Mouse (Mus musculus) kidney, embryonic 14.5 days (tissue): ENCODE results near the gene Rab3il1. TPM values are rescaled to one million over a fixed set of nuclear protein-coding genes. Genes with fewer than 3 reads are reported as not detected.

ENCODE experiments used
- ATAC-seq: fragments of 200-750 bp; cut with Nextera tagmentation; 2 replicates; pipeline ENCODE4 v1.8.0; 2017; ENCODE audit warnings: moderate number of reproducible peaks, mild to moderate bottlenecking, moderate TSS enrichment, moderate library complexity; ENCODE audit not compliant: low FRiP score, low TSS enrichment
- H3K27ac ChIP-seq: fragments of 300-500 bp; sonication (generic); 2 replicates; pipeline ENCODE4 v1.5.1; 2014; ENCODE audit warnings: low read depth, mild to moderate bottlenecking, low read length, moderate library complexity, mixed read lengths
- H3K27me3 ChIP-seq: fragments of 300-500 bp; sonication (generic); 2 replicates; pipeline ENCODE4 v1.6.1; 2014; ENCODE audit warnings: mild to moderate bottlenecking, low read length; ENCODE audit not compliant: control insufficient read depth, insufficient read depth
- H3K36me3 ChIP-seq: fragments of 300-500 bp; sonication (generic); 2 replicates; pipeline ENCODE4 v1.6.1; 2014; ENCODE audit warnings: low read length, mixed read lengths; ENCODE audit not compliant: control insufficient read depth, insufficient read depth
- H3K4me1 ChIP-seq: fragments of 300-500 bp; sonication (generic); 2 replicates; pipeline ENCODE4 v1.6.1; 2014; ENCODE audit warnings: low read length, mixed read lengths; ENCODE audit not compliant: control insufficient read depth, insufficient read depth
- H3K4me2 ChIP-seq: fragments of 300-500 bp; sonication (generic); replicated peaks from 2 replicates; pipeline ENCODE4 v1.6.1; 2014; ENCODE audit warnings: low read depth, mild to moderate bottlenecking, low read length
- H3K4me3 ChIP-seq: fragments of 300-500 bp; sonication (generic); 2 replicates; pipeline ENCODE4 v1.5.1; 2014; ENCODE audit warnings: mild to moderate bottlenecking, low read length
- H3K9ac ChIP-seq: fragments of 300-500 bp; sonication (generic); 2 replicates; pipeline ENCODE4 v1.6.1; 2014; ENCODE audit warnings: low read depth, mild to moderate bottlenecking, low read length, moderate library complexity
- H3K9me3 ChIP-seq: fragments of 300-500 bp; sonication (generic); 2 replicates; pipeline ENCODE4 v1.6.1; 2016; ENCODE audit warnings: low read length; ENCODE audit not compliant: control insufficient read depth
- WGBS: fragments of 180-500 bp; shearing (Covaris S2); extraction: QIAGEN DNeasy Blood & Tissue Kit; methylation state at CpG from one replicate; pipeline ENCODE4 v1.1.7; 2014; 5-methylcytosine and 5-hydroxymethylcytosine counted together
- polyA plus RNA-seq: library from polyadenylated mRNA; unstranded; fragments of >200 nt; fragmentation: Nextera tagmentation; extraction: Ambion mirVana; gene quantifications from 2 replicates; pipeline ENCODE4 v1.2.1, GENCODE M21; 2014

The Rab3il1 gene
- polyA plus RNA-seq, 1 experiment from 2014 or later = 20.3 TPM

DNA sequence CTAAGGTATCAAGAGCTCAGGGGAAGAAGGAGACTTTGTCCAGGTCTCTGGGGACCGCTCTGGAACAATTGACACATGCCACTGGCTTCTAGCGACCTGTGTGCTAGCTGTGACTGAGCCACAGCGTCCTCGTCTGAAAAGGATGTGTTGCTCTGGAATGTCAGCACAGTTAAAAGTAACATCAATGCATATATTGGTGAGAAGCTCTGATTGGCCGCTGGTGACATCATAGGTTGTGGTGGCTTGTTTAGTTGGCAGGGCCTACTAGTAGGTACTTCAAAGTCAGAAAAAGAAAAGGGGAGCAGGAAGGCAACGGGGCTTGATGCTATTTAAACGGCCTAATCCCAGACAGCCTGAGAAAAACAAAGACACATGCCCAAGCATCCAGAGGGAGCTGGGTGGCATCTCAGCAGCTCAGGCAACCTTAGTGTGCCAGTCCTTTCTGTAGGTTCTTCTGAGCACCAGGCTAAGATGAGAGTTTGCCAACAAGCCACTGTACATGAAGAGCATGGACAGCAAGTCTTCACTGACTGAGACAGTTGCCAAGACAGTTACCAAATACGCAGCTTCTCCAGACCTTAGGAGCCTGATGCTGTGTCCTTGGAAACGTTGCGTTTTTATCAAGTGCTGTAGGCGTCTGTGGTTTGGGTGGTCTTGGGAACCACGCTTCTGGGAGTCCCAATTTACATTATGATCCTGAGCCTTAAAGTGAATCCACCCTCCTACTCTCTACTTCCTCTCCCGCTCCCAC is 2.6 kb upstream of the Rab3il1 start:
- Histone ChIP-seq H3K9ac (no peak overlapping the region), H3K4me3 (no peak overlapping the region), H3K27ac (no peak overlapping the region), H3K9me3 (no peaks in the 10 kb centered on the region; the same call in 1 of the 2 replicates), H3K4me2 (no peak overlapping the region), H3K27me3 (no peaks in the 10 kb centered on the region), H3K36me3 (no peaks in the 10 kb centered on the region), H3K4me1 (no peaks in the 10 kb centered on the region)
- no peak for ATAC-seq
- 68% methylated on average over 13 of the region's 13 CpGs for WGBS

DNA sequence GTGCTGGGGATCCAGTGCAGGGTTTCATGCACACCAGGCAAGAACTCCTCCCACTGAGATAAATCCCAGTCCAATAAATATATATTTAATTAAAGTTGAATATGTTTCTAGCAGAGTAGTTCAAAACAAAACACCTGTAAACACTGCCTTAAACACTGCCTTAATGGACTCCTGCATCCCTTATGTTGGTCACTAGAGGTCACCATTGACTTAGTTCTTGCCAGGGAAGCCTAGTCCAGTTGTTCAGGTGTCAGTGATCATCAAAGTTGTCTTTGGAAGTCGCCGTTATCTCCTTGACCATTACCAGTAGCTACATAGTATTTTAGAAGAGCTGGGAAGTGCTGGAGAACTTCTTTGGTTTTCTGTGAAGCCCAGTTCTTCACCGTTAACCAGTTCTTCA is 1.1 kb upstream of the Rab3il1 start:
- no peak overlapping the region for H3K9ac ChIP-seq
- no peaks in the 10 kb centered on the region for H3K36me3 ChIP-seq
- no peak overlapping the region for H3K27ac ChIP-seq
- WGBS = 25% methylated on average over 3 of the region's 3 CpGs
- H3K27me3 ChIP-seq = no peaks in the 10 kb centered on the region
- no peaks in the 10 kb centered on the region for H3K4me1 ChIP-seq
- H3K4me3 ChIP-seq = no peak overlapping the region
- H3K4me2 ChIP-seq = no peak overlapping the region
- peak; percentile 49; the same call in 1 of the 2 replicates for ATAC-seq
- H3K9me3 ChIP-seq = no peaks in the 10 kb centered on the region; the same call in 1 of the 2 replicates

DNA sequence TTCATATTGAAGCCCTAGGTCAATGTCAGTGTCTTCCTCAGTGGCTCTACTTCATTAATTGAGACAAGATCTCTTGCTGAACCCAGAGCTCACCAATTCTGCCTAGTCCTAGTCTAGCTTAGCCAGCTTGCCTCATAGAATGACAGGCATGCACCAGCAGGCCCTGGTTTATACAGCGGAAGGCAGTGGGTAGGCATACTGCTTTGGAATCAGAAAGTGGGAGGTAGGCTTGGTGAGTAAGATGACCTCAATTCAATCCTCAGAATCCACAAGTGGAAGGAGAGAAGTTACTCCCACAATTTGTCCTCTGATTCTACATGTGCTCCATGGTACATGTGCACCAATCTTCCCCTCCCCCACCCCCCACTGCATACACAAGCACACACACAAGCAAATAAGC is 2.2 kb downstream of the Rab3il1 start:
- H3K4me2 ChIP-seq = no peak overlapping the region
- no peak overlapping the region for H3K4me3 ChIP-seq
- no peaks in the 10 kb centered on the region; the same call in 1 of the 2 replicates for H3K9me3 ChIP-seq
- ATAC-seq = no peak
- H3K27ac ChIP-seq = no peak overlapping the region
- WGBS = 80% methylated on average over 1 of the region's 1 CpGs
- no peaks in the 10 kb centered on the region for H3K27me3 ChIP-seq
- H3K9ac ChIP-seq = no peak overlapping the region
- H3K36me3 ChIP-seq = no peaks in the 10 kb centered on the region
- no peaks in the 10 kb centered on the region for H3K4me1 ChIP-seq

DNA sequence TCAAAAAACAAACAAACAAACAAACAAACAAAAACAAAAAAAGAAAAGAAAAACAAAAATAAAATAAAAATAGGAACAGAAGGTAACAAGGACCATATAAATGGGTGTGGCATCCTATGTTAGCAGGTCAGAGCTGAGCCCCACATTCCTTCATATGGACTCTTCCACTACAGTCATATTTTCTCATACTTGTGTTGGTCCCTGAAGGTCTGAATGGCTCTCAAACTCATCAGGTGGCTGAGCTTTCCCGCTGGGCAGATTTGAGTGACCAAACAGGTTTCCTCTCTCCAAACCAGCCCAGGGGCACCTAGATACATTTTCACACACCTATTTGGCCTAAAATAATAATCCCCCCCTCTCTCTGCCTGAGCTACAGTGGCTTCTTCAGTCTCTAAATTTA is 9.9 kb downstream of the Rab3il1 start:
- H3K4me1 ChIP-seq = peaks cover 16% of the 10 kb centered on the region
- ATAC-seq = no peak
- H3K4me2 ChIP-seq = no peak overlapping the region
- H3K9me3 ChIP-seq = no peaks in the 10 kb centered on the region
- H3K27me3 ChIP-seq = no peaks in the 10 kb centered on the region
- H3K4me3 ChIP-seq = no peak overlapping the region
- no peaks in the 10 kb centered on the region for H3K36me3 ChIP-seq
- no peak overlapping the region for H3K9ac ChIP-seq
- WGBS = 79% methylated on average over 1 of the region's 1 CpGs
- H3K27ac ChIP-seq = no peak overlapping the region

DNA sequence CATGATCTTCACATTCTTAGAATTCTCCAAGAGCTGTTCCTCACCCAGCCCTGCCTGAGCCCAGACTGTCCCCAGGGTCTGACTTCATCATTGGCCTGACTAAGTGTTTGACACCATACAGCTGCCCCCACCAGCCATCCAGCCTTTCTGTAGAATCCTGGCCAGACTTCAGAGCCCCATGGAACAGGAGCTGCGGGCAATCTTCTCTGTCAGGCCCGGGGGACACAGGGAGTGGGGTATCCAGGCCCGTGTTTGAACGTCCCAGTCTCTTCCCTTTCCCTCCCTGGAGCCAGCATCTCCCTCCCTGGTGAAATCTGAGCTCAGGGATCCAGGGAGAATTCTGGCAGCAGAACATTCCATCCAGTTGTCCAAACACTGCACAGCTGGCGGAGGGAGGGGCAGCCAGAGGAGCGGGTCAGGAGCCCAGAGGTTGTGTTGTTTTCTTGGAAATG is 11.4 kb downstream of the Rab3il1 start:
- H3K9ac ChIP-seq = no peak overlapping the region

DNA sequence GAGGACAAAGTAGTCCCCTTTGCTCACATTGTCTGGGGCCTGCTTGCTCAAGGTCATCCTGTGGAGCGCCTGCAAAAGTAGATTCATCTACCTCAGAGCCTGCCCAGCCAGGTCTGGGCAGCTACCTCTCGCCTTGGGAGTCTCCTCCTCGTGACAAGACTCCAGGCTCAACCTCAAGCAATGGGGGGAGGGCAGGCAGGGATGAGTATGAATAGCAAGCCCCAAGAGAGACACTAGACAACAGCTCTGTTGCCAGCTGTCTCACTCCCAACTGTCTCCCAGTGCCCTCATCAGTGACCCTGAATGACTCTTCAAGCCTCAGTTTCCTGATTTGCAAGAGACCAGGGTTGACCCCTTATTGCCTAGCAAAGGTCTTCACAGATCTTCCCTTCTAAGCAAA is 11.9 kb downstream of the Rab3il1 start:
- H3K9me3 ChIP-seq = no peaks in the 10 kb centered on the region
- no peak overlapping the region for H3K4me3 ChIP-seq
- peak; percentile 5; the same call in 1 of the 2 replicates for ATAC-seq
- H3K4me2 ChIP-seq = no peak overlapping the region
- H3K36me3 ChIP-seq = no peaks in the 10 kb centered on the region
- no peak overlapping the region for H3K9ac ChIP-seq
- WGBS = 17% methylated on average over 3 of the region's 3 CpGs
- no peaks in the 10 kb centered on the region for H3K27me3 ChIP-seq
- peaks cover 21% of the 10 kb centered on the region for H3K4me1 ChIP-seq
- H3K27ac ChIP-seq = peak overlapping the region; percentile 69

More for the DNA sequence above, 11.4 kb downstream of the Rab3il1 start:
- Histone ChIP-seq H3K4me2 (no peak overlapping the region), H3K4me1 (peaks cover 20% of the 10 kb centered on the region), H3K27me3 (no peaks in the 10 kb centered on the region), H3K9me3 (no peaks in the 10 kb centered on the region), H3K4me3 (no peak overlapping the region), H3K27ac (peak overlapping the region; percentile 69), H3K36me3 (no peaks in the 10 kb centered on the region)
- WGBS = 15% methylated on average over 6 of the region's 6 CpGs
- ATAC-seq = peak; percentile 80

DNA sequence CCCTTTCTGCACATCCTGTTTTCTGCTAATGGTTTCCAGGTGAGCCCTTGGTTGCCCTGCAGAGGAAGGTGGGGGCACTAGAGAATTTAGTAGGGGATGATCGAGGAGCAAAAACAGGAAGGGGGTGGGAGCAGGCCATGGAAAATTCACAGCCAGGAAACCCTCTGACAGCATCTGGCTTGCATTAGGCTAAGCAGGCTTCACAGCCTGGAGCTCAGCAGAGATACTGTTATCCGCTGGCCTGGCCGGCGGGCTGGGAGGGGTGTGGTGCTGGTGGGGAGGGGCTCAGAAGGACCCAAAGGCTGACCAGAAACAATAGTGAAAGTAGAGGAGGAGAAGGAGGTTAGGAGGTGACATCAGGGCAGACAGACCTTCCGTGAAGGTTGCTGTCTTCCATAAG is 12.4 kb downstream of the Rab3il1 start:
- 0 out of 2 replicates have a peak, but pooled peaks have one; percentile 30 for ATAC-seq
- Histone ChIP-seq H3K36me3 (no peaks in the 10 kb centered on the region), H3K27ac (peak overlapping the region; percentile 19; the same call in 1 of the 2 replicates), H3K4me2 (no peak overlapping the region), H3K4me3 (no peak overlapping the region), H3K4me1 (peaks cover 27% of the 10 kb centered on the region), H3K9ac (no peak overlapping the region), H3K27me3 (no peaks in the 10 kb centered on the region), H3K9me3 (no peaks in the 10 kb centered on the region)
- WGBS = 46% methylated on average over 5 of the region's 5 CpGs

DNA sequence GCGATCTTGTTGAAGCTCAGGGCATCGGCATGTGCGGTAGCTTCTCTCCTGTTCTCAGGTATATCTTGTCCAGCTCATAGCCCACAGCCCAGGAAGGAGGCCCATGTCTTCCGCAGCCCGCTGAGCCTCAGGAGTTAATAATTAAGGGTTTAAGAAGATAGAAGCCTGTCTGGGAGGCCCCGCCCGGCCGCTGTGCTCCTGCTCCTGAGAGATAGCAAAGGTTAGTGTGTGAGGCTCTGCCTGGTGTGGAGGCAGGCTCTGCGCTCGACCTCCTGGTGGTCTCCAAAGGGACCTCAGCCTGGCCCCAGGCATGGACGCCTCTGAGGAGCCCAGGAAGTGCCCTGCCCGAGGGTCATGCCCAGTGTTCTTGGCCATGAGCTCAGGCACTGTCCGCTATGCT is 13.4 kb downstream of the Rab3il1 start:
- no peaks in the 10 kb centered on the region for H3K9me3 ChIP-seq
- ATAC-seq = no peak

DNA sequence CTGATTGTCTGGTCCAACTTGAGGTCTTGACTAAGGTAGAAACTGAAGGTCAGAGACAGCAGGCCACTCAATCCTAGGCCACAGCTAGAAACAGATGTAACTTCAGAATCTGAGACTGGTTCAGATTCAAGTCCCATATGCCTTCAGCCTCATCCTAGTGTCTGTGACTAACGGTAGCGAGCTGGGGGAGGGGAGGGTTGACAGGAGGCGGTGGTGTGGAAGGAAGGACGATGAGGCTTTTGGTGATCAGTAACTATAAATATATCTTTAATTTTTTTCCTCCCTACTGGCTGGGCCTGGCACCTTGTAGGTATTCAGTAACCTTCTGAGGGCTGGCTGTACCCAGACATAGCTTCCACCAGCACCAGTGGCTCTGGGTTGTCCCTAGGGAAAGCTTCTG is 14.0 kb downstream of the Rab3il1 start:
- 70% methylated on average over 4 of the region's 4 CpGs for WGBS
- no peak for ATAC-seq
- H3K9me3 ChIP-seq = no peaks in the 10 kb centered on the region
- H3K27ac ChIP-seq = no peak overlapping the region
- no peak overlapping the region for H3K4me3 ChIP-seq
- no peak overlapping the region for H3K4me2 ChIP-seq
- no peaks in the 10 kb centered on the region for H3K36me3 ChIP-seq
- H3K9ac ChIP-seq = no peak overlapping the region
- H3K27me3 ChIP-seq = no peaks in the 10 kb centered on the region
- peaks cover 32% of the 10 kb centered on the region for H3K4me1 ChIP-seq

More for the DNA sequence above, 13.4 kb downstream of the Rab3il1 start:
- no peaks in the 10 kb centered on the region for H3K36me3 ChIP-seq
- no peak overlapping the region for H3K27ac ChIP-seq
- 78% methylated on average over 13 of the region's 13 CpGs for WGBS
- H3K27me3 ChIP-seq = no peaks in the 10 kb centered on the region
- H3K4me1 ChIP-seq = peaks cover 32% of the 10 kb centered on the region
- no peak overlapping the region for H3K4me3 ChIP-seq
- no peak overlapping the region for H3K9ac ChIP-seq
- no peak overlapping the region for H3K4me2 ChIP-seq
